Mouse (Mus musculus) left cerebral cortex, adult 9 months (tissue): ENCODE measurements around the gene Susd3.

Experiments used
- DNase-seq, 2 experiments: peaks; one replicate each; pipeline ENCODE4 v3.0.0; 2022; ENCODE audit warnings: low spot score in 2 of 2

The Susd3 gene

GRCm38 (mm10) chr13:49212711-49213500 lies 35.6 kb downstream of the Susd3 start:
- no peak for DNase-seq

DNA sequence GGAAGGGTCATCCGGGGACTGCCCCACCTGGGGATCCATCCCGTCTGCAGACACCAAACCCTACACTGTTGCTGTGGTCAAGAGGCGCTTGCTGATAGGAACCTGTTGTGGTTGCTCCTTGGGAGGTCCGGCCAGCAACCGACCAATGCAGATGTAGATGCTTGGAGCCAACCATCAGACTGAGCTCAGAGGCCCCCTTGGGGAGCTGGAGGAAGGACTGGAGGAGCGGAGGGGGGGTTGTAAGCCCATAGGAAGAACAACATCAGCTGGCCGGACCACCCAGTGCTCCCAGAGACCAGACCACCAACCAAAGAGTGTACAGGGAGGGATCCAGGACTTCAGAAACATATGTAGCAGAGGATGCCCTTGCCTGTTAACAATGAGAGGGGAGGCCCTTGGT lies 39.2 kb downstream of the Susd3 start:
- no peak for DNase-seq

DNA sequence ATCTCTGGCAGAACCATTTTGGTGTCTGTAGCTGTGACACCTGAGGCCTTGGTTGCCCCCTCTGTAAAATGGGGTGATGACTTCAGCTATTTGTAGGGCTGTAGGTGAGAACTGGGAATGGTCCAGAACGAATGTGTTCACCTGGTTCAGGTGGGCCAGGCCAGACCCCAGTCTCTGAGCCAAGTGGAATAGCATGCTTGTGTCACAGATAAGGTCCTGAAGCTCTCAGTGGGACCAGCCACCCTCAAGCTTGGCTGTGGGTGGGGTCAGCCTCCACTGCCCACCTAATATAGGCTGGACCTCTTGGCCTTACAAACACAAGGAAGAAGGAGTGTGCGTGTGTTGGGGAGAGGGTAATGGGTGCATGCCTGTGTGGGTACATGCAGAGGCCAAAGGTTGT lies 42.2 kb downstream of the Susd3 start:
- DNase-seq, result no peak

GRCm38 (mm10) chr13:49205381-49205998 lies 43.0 kb downstream of the Susd3 start:
- peak in 1 of 2 experiments; percentile 87 for DNase-seq

DNA sequence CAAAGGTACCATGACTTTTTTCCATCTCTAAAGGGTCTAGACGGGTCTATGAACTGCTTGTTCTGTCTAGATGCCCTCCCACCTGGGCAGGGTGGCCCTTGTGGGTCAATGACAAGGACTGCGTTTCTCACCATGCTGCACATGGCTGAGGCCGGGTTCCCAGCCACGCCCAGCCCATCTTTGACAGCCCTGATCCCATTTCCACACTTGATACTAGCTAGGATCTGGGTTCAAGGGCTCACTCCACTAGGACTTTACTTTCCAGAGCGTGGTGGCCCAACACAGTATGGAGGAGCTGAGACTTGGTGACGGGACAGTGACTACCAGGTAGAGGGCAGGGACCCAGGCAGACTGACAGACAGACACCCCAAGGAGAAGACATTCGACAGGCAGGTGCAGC lies 46.0 kb downstream of the Susd3 start:
- no peak for DNase-seq

GRCm38 (mm10) chr13:49200688-49201087 lies 47.8 kb downstream of the Susd3 start:
- no peak for DNase-seq

- no peak for DNase-seq
These were observed 48.6 kb downstream of the Susd3 start for GRCm38 (mm10) chr13:49199891-49200290.

GRCm38 (mm10) chr13:49198734-49199133 lies 49.8 kb downstream of the Susd3 start:
- no peak for DNase-seq

- no peak for DNase-seq
These were observed 51.7 kb downstream of the Susd3 start for GRCm38 (mm10) chr13:49196766-49197165.

DNA sequence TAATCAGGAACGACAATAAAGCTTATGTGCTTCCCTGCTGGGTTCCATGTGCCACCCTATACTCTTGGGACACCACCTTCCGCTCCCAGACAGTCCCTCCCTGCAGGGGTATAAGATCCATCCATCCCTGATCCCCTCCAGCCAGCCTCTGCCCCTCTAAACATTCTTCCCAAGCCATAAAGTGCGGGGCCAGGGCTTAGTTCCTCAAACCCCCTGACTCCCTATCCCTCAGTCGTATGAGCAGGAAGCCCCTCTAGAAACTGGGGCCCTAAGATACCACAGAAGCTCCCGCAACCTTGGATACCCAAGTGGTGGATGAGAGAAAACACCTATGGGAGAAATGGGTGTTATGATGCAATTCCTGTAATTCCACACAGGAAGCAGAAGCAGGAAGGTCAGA lies 52.3 kb downstream of the Susd3 start:
- no peak for DNase-seq

- no peak for DNase-seq
These were observed 52.9 kb downstream of the Susd3 start for GRCm38 (mm10) chr13:49195651-49196050.

GRCm38 (mm10) chr13:49194811-49195210 lies 53.7 kb downstream of the Susd3 start:
- no peak for DNase-seq

DNA sequence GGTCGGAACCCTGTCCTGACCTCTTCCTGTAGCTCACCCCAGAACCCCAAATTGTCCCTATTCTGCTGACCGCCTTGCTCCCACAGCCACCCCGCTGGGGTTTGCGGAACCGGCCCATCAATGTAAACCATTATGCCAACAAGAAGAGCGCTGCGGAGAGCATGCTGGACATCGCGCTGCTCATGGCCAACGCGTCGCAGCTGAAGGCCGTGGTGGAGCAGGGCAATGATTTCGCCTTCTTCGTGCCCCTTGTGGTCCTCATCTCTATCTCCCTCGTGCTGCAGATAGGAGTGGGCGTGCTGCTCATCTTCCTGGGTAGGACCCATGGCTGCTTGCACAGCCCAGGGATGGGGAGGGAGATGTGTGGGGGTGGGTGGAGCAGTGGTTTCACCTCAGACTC lies 54.9 kb downstream of the Susd3 start:
- no peak for DNase-seq

- DNase-seq, result no peak
These were observed 56.2 kb downstream of the Susd3 start for GRCm38 (mm10) chr13:49192156-49192855.

DNA sequence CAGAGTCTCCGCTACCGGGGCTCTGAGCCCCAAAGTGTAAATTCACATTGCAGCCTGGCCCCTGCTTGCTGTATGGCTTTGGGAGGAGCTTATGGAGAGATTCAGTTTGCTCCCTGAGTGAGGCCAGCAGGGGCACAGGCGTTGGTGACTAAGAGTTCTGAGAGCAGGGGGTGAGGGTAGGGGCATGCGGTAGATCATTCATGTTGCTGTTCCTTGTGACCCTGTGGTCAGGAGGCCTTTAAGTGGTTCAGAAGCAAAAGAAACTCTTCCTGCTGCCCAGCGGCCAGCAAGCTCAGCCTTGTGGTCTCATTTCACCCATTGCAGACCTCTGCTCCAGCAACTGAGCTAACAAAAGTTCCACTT lies 56.9 kb downstream of the Susd3 start:
- DNase-seq, result no peak

- DNase-seq, result no peak
These were observed 57.4 kb downstream of the Susd3 start for GRCm38 (mm10) chr13:49190876-49191672.

DNA sequence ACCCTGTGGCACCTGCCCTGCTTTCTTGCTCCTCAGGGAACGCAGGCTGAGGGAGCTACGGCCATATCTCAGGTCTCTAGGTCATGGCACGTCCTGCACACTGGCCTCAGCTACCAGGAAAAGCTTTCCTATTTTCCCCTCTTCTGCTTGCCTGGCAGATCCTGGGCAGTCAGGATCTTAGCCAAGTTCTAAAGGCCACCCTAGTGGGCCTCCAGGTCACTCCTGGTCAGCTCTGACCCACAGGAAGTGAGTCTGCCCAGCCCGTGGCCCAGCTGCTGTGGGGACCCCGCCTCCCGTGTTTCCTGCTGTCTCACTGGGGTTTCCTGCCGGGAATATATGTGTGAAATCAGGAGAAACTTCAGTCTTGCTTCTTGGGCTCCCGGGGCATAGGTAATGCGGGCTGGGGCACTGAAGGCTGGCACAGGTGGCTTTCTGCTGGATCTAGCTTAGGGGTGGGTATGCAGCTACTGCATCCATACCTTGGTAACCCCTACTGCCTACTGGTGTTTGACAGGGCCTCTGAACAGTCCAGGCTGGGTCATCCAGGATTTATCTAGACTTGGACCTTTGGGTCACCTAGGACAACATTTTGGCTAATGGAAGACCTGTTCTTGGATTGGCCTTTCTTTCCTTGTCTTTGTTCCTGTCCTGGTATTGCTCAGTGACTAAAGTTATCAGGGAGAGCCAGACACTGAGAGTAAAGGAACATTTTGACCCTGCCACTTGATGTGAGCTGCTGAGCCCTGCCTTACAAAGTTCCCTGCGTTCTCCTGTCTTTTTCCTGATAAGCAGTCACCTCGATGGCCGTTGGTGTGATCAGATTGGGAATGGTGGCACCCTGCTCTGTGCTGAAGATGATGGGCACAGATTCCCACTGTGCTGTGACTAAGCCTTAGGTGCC lies 58.3 kb downstream of the Susd3 start:
- DNase-seq, result no peak

GRCm38 (mm10) chr13:49188966-49189360 lies 59.5 kb downstream of the Susd3 start:
- DNase-seq, result no peak

GRCm38 (mm10) chr13:49188219-49188965 lies 60.1 kb downstream of the Susd3 start:
- no peak for DNase-seq
